Mouse (Mus musculus) cerebellum, adult 2 months (tissue): Measurements from ENCODE around the gene Lhx3.

Source experiments
- CTCF ChIP-seq: fragments of 200-500 bp; IDR thresholded peaks from 2 replicates; pipeline ENCODE4 v1.5.1; 2011; ENCODE audit warnings: low read depth, mild to moderate bottlenecking, control low read depth, low read length, moderate library complexity, borderline replicate concordance; ENCODE audit not compliant: insufficient read depth
- POLR2A ChIP-seq: fragments of 200-500 bp; IDR thresholded peaks from 2 replicates; pipeline ENCODE4 v1.6.1; 2011; ENCODE audit warnings: low read length, control low read depth, borderline replicate concordance; ENCODE audit not compliant: insufficient read depth

GRCm38 (mm10) chr2:26208126-26208789, at the start of gene Lhx3:
- TF ChIP-seq POLR2A = no peak
- no peak for TF ChIP-seq CTCF
